Mouse (Mus musculus): Measurements from ENCODE around the gene Chdh. TPM values are rescaled to one million over a fixed set of nuclear protein-coding genes. Genes with fewer than 3 reads are reported as not detected.

Gene Chdh
- 0.38 and 0.49 TPM in 2 replicates for polyA plus RNA-seq (2015; fragmentation: Nextera tagmentation; extraction: Ambion mirVana)

DNA sequence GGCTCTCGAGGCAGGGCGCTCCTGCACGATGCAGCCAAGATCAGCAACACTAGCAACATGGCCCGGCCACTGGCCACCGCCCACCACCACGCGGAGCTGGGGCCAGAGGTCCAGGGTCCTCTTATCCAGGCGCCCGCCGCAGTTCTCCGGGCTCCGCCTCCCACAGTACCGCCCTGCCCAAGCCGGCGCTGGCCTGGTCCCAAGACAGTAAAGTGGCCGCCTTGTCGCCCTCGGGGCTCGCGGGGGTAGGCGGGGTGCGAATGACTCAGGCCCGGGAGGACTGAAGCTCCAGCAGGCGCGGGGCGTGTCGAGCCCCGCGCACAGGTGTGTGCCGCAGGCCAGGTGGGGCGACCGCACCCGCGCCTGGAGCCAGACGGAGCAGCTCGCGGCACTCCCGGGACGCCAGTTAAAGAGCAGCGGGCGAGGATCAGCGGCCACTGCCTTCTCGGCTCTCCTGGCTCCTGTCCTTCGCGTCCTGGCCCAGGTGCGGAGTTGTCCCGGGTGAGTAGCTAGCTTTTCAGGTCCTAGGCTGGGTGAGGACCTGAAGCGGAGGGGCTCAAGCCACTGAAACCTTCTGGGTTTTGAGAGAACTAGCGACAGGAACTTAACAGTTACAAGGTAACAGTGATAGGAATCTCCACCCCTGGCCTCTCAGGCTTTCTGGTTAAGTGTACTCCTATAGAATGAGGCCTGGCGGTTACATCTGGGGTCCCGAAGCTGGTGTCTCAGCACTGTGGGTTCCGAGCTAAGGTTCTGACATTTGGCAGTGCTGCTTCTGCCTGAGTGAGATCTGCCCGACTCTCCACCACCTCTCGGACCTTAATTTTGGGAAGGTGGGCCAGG lies at the start of gene Chdh, which contains the start of gene Il17rb:
Chdh (plus strand) TSS at position 291 of the 843 bp plus-strand sequence.
Il17rb (minus strand) TSS at position 164 of the 843 bp plus-strand sequence.

DNA sequence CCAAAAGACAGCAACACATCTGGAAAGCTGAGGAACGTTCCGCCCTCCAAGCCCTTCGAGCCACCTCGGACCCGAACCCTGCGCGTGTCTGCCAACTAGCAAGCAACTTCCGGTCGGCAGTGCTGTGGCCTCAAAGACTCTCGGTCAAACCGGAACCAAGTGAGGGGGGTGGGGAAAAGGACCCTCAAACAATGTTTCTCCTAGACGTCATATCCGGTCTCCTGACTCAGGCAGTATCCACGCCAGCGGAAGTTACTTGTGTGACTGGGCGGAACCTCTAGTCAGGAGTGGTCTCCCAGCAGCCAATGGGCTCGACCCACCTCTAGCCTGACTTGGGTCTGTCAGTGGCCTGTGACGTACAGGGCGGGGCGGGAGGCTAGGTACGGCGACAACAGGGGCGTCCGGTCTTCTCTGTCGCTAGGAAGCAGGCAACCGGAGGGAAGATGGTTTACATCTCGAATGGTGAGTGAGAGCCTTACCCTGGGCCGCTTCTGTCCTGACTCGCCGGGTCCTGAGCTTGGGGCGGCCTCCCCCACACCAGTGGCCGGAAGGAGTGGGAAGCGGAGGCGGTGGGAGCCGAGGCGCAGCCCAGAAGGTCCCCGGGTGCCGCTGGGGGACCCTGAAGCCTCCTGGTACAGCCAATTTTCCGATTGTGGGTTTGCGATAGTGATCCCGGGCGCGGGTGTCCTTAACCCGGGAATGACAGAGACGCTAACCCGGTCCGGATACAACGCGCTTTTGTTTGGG lies 40.6 kb upstream of the Chdh start, which contains the start of gene Selenok:
Selenok (plus strand) TSS at position 234 of the 747 bp plus-strand sequence.

GRCm38 (mm10) chr14:29978254-29979204 lies 30.3 kb upstream of the Chdh start, which contains the start of gene Actr8:
Gene Actr8, plus strand, starts transcription at chr14:29978337.

Other genes starting within 250 kb of the Chdh start
- 174 and 183 TPM in 2 replicates for gene Selenok, start 40.7 kb upstream of the Chdh start, polyA plus RNA-seq (2015; fragmentation: Nextera tagmentation; extraction: Ambion mirVana)
- gene Actr8, start 30.7 kb upstream of the Chdh start, polyA plus RNA-seq (2015; fragmentation: Nextera tagmentation; extraction: Ambion mirVana), result 22.8 and 25.2 TPM in 2 replicates
- gene Il17rb, start 127 bp upstream of the Chdh start, polyA plus RNA-seq (2015; fragmentation: Nextera tagmentation; extraction: Ambion mirVana), result 0.57 and 0.82 TPM in 2 replicates